Mouse (Mus musculus) intestine, embryonic 16.5 days (tissue): ENCODE measurements at regions not wholly inside any gene's neighbourhood (a gene's known extent, or its start where the extent isn't known, plus 50 kb on each side); places are given as distances from the start of the nearest gene placed in this dataset.

Experiments
- ATAC-seq: fragments of 200-750 bp; cut with Nextera tagmentation; 2 replicates; pipeline ENCODE4 v1.8.0; 2017; ENCODE audit warnings: moderate TSS enrichment, moderate library complexity
- H3K27ac ChIP-seq: fragments of 300-500 bp; sonication (generic); 2 replicates; pipeline ENCODE4 v1.5.1; 2014; ENCODE audit warnings: mild to moderate bottlenecking, low read length
- H3K27me3 ChIP-seq: fragments of 300-500 bp; sonication (generic); replicated peaks from 2 replicates; pipeline ENCODE4 v1.6.1; 2014; ENCODE audit warnings: low read length, control low read depth, mixed read lengths; ENCODE audit not compliant: control insufficient read depth, insufficient read depth
- H3K36me3 ChIP-seq: fragments of 300-500 bp; sonication (generic); 2 replicates; pipeline ENCODE4 v1.6.1; 2014; ENCODE audit warnings: low read length, control low read depth; ENCODE audit not compliant: control insufficient read depth, insufficient read depth
- H3K4me1 ChIP-seq: fragments of 300-500 bp; sonication (generic); 2 replicates; pipeline ENCODE4 v1.6.1; 2014; ENCODE audit warnings: low read length, control low read depth, mixed read lengths; ENCODE audit not compliant: control insufficient read depth, insufficient read depth
- H3K4me2 ChIP-seq: fragments of 300-500 bp; sonication (generic); 2 replicates; pipeline ENCODE4 v1.6.1; 2014; ENCODE audit warnings: low read depth, low read length, control low read depth
- H3K4me3 ChIP-seq: fragments of 300-500 bp; sonication (generic); 2 replicates; pipeline ENCODE4 v1.5.1; 2014; ENCODE audit warnings: mild to moderate bottlenecking, low read length
- H3K9ac ChIP-seq: fragments of 300-500 bp; sonication (generic); 2 replicates; pipeline ENCODE4 v1.6.1; 2014; ENCODE audit warnings: low read depth, low read length
- H3K9me3 ChIP-seq: fragments of 300-500 bp; sonication (generic); 2 replicates; pipeline ENCODE4 v1.6.1; 2016; ENCODE audit warnings: low read length, control low read depth; ENCODE audit not compliant: control insufficient read depth
- WGBS: fragments of 180-500 bp; shearing (Covaris S2); extraction: QIAGEN DNeasy Blood & Tissue Kit; methylation state at CpG from one replicate; pipeline ENCODE4 v1.1.7; 2014; 5-methylcytosine and 5-hydroxymethylcytosine counted together

GRCm38 (mm10) chr8:46924787-46925548, 61.7 kb upstream of the Enpp6 start:
- H3K4me3 ChIP-seq: no peak overlapping the region
- peaks cover 2% of the 10 kb centered on the region for H3K4me1 ChIP-seq
- H3K9me3 ChIP-seq: no peaks in the 10 kb centered on the region
- no peak overlapping the region for H3K9ac ChIP-seq
- WGBS: 55% methylated on average over 13 of the region's 13 CpGs
- no peaks in the 10 kb centered on the region for H3K27me3 ChIP-seq
- no peak overlapping the region for H3K27ac ChIP-seq
- no peak overlapping the region for H3K4me2 ChIP-seq
- no peaks in the 10 kb centered on the region for H3K36me3 ChIP-seq
- ATAC-seq: no peak

- H3K4me1 ChIP-seq: peaks cover 5% of the 10 kb centered on the region
- H3K4me2 ChIP-seq: no peak overlapping the region
- no peak for ATAC-seq
- WGBS: 73% methylated on average over 6 of the region's 6 CpGs
- H3K9ac ChIP-seq: no peak overlapping the region
- no peak overlapping the region for H3K27ac ChIP-seq
- no peaks in the 10 kb centered on the region for H3K9me3 ChIP-seq
- no peaks in the 10 kb centered on the region for H3K36me3 ChIP-seq
- no peak overlapping the region for H3K4me3 ChIP-seq
- H3K27me3 ChIP-seq: no peaks in the 10 kb centered on the region
Observed at GRCm38 (mm10) chr8:46928718-46929117, 58.0 kb upstream of the Enpp6 start.

- H3K4me3 ChIP-seq: no peak overlapping the region
- no peak overlapping the region for H3K9ac ChIP-seq
- ATAC-seq: no peak
- no peaks in the 10 kb centered on the region for H3K27me3 ChIP-seq
- no peaks in the 10 kb centered on the region for H3K9me3 ChIP-seq
- H3K4me1 ChIP-seq: peaks cover 5% of the 10 kb centered on the region
- H3K4me2 ChIP-seq: no peak overlapping the region
- no peaks in the 10 kb centered on the region for H3K36me3 ChIP-seq
- WGBS: 84% methylated on average over 6 of the region's 6 CpGs
- no peak overlapping the region for H3K27ac ChIP-seq
Observed at GRCm38 (mm10) chr8:46929678-46930077, 57.0 kb upstream of the Enpp6 start.

- Histone ChIP-seq H3K4me1 (peaks cover 5% of the 10 kb centered on the region), H3K9me3 (no peaks in the 10 kb centered on the region), H3K4me2 (no peak overlapping the region), H3K4me3 (no peak overlapping the region), H3K36me3 (no peaks in the 10 kb centered on the region), H3K27me3 (no peaks in the 10 kb centered on the region), H3K27ac (no peak overlapping the region), H3K9ac (no peak overlapping the region)
- ATAC-seq: no peak
- 84% methylated on average over 6 of the region's 6 CpGs for WGBS
Observed at GRCm38 (mm10) chr8:46931267-46931666, 55.4 kb upstream of the Enpp6 start.

GRCm38 (mm10) chr8:46933256-46933655, 53.4 kb upstream of the Enpp6 start:
- Histone ChIP-seq H3K4me3 (no peak overlapping the region), H3K36me3 (no peaks in the 10 kb centered on the region), H3K9me3 (no peaks in the 10 kb centered on the region), H3K27ac (0 out of 2 replicates have a peak overlapping the region, but pooled peaks have one; percentile 45), H3K4me2 (no peak overlapping the region), H3K9ac (no peak overlapping the region), H3K27me3 (no peaks in the 10 kb centered on the region), H3K4me1 (peaks cover 5% of the 10 kb centered on the region; the same call in 1 of the 2 replicates)
- peak; percentile 83 for ATAC-seq

- ATAC-seq: no peak
- H3K27me3 ChIP-seq: no peaks in the 10 kb centered on the region
- H3K4me3 ChIP-seq: no peak overlapping the region
- no peak overlapping the region for H3K4me2 ChIP-seq
- no peaks in the 10 kb centered on the region for H3K36me3 ChIP-seq
- no peak overlapping the region for H3K9ac ChIP-seq
- H3K27ac ChIP-seq: no peak overlapping the region
- H3K4me1 ChIP-seq: peaks cover 3% of the 10 kb centered on the region; the same call in 1 of the 2 replicates
- H3K9me3 ChIP-seq: no peaks in the 10 kb centered on the region
- 82% methylated on average over 9 of the region's 9 CpGs for WGBS
Observed at GRCm38 (mm10) chr8:46934254-46934653, 52.4 kb upstream of the Enpp6 start.

GRCm38 (mm10) chr8:46934898-46935297, 51.8 kb upstream of the Enpp6 start:
- peak; percentile 69 for ATAC-seq
- WGBS: 31% methylated on average over 9 of the region's 9 CpGs
- H3K27me3 ChIP-seq: no peaks in the 10 kb centered on the region
- H3K9me3 ChIP-seq: no peaks in the 10 kb centered on the region
- H3K4me2 ChIP-seq: no peak overlapping the region
- no peak overlapping the region for H3K4me3 ChIP-seq
- no peak overlapping the region for H3K27ac ChIP-seq
- no peak overlapping the region for H3K9ac ChIP-seq
- no peaks in the 10 kb centered on the region for H3K36me3 ChIP-seq
- H3K4me1 ChIP-seq: peaks cover 3% of the 10 kb centered on the region; the same call in 1 of the 2 replicates

- Histone ChIP-seq H3K27ac (no peak overlapping the region), H3K27me3 (no peaks in the 10 kb centered on the region), H3K4me2 (no peak overlapping the region), H3K4me3 (no peak overlapping the region), H3K36me3 (no peaks in the 10 kb centered on the region), H3K9ac (peak overlapping the region; percentile 53; the same call in 1 of the 2 replicates), H3K9me3 (no peaks in the 10 kb centered on the region), H3K4me1 (peaks cover 3% of the 10 kb centered on the region; the same call in 1 of the 2 replicates)
- ATAC-seq: no peak
- 27% methylated on average over 8 of the region's 8 CpGs for WGBS
Observed at GRCm38 (mm10) chr8:46936039-46936438, 50.6 kb upstream of the Enpp6 start.
